Mouse (Mus musculus) hindbrain, embryonic 11.5 days (tissue): ENCODE measurements at regions not wholly inside any gene's neighbourhood (a gene's known extent, or its start where the extent isn't known, plus 50 kb on each side); places are given as distances from the start of the nearest gene placed in this dataset.

Experiments used
- ATAC-seq: fragments of 200-750 bp; cut with Nextera tagmentation; 2 replicates; pipeline ENCODE4 v1.8.0; 2017; ENCODE audit warnings: mild to moderate bottlenecking, moderate TSS enrichment, moderate library complexity; ENCODE audit not compliant: low FRiP score
- DNase-seq: peaks from one replicate; pipeline ENCODE4 v3.0.0-alpha.2; 2015; ENCODE audit warnings: low spot score
- H3K27ac ChIP-seq: fragments of 300-500 bp; sonication (generic); 2 replicates; pipeline ENCODE4 v1.5.1; 2014; ENCODE audit warnings: mild to moderate bottlenecking, low read depth, low read length
- H3K27me3 ChIP-seq: fragments of 300-500 bp; sonication (generic); 2 replicates; pipeline ENCODE4 v1.6.1; 2014; ENCODE audit warnings: mild to moderate bottlenecking, low read length, moderate library complexity, mixed read lengths; ENCODE audit not compliant: control insufficient read depth, insufficient read depth
- H3K36me3 ChIP-seq: fragments of 300-500 bp; sonication (generic); 2 replicates; pipeline ENCODE4 v1.6.1; 2014; ENCODE audit warnings: mild to moderate bottlenecking, low read length, moderate library complexity, mixed read lengths; ENCODE audit not compliant: control insufficient read depth, insufficient read depth
- H3K4me1 ChIP-seq: fragments of 300-500 bp; sonication (generic); replicated peaks from 2 replicates; pipeline ENCODE4 v1.6.1; 2014; ENCODE audit warnings: low read length, mixed read lengths; ENCODE audit not compliant: control insufficient read depth, insufficient read depth
- H3K4me2 ChIP-seq: fragments of 300-500 bp; sonication (generic); replicated peaks from 2 replicates; pipeline ENCODE4 v1.6.1; 2014; ENCODE audit warnings: mild to moderate bottlenecking, low read depth, low read length
- H3K4me3 ChIP-seq: fragments of 300-500 bp; sonication (generic); 2 replicates; pipeline ENCODE4 v1.5.1; 2014; ENCODE audit warnings: low read depth, low read length
- H3K9ac ChIP-seq: fragments of 300-500 bp; sonication (generic); 2 replicates; pipeline ENCODE4 v1.6.1; 2014; ENCODE audit warnings: low read depth, low read length
- H3K9me3 ChIP-seq: fragments of 300-500 bp; sonication (generic); 2 replicates; pipeline ENCODE4 v1.6.1; 2016; ENCODE audit warnings: low read length; ENCODE audit not compliant: control insufficient read depth
- WGBS: fragments of 180-500 bp; shearing (Covaris S2); extraction: QIAGEN DNeasy Blood & Tissue Kit; methylation state at CpG from one replicate; pipeline ENCODE4 v1.1.7; 2014; 5-methylcytosine and 5-hydroxymethylcytosine counted together

DNA sequence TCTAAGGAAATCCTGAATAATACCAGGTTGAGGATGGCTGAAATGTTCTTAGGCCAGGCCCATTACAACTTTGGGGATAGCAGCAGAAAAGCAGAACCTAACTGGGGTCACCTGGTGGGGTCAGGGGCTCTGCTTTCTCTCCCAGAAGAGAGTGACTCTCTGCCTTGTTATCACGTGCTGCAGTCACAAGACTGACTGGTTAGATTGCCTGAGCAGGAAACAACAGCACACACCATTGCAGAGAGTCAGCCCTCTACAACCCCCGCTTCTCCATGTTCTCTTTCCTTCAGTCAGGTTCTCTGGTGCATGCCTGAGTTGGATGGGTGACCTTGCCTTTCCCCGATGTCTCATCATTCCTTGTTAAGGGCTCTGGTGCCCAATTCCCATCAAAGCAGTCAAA lies 91.2 kb upstream of the Hsd17b12 start:
- DNase-seq, result no peak
- Histone ChIP-seq H3K4me2 (no peak overlapping the region), H3K9me3 (no peaks in the 10 kb centered on the region), H3K4me3 (no peak overlapping the region), H3K27me3 (peaks cover 29% of the 10 kb centered on the region), H3K4me1 (no peaks in the 10 kb centered on the region; the same call in none of the 2 replicates), H3K36me3 (no peaks in the 10 kb centered on the region), H3K9ac (no peak overlapping the region), H3K27ac (no peak overlapping the region)
- 70% methylated on average over 3 of the region's 3 CpGs for WGBS
- no peak for ATAC-seq

DNA sequence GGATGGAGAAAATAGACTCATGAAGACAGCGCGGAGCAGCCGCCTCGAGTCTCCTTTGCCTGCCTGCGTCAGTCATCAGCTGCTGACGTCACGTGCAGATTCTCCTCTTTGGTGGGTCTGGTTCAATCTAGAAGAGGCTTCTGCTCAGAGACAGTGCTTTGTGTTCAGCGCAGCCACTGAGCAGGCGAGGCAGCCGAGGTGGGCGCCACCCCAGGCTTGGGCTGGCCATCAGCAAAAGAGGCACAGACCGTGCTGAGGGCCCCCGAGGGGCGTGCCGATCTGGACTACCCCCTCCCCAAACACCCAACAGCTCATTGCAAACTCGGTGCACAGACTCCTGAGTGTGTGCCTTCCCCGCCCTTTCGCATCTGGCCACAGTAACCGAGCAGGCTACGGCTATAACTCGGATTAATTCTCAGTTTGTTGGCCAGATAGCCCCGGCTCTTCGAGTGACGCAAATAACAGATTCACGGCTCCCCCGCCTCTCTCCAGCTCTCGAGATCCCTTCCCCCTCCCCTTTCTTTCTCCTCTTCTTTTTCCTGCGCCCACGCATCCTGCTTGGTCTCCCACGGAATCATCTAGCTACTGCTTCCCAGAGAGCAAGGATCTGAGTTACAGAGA lies 89.2 kb upstream of the Hsd17b12 start:
- H3K4me2 ChIP-seq, result peak overlapping the region; percentile 74
- WGBS, result under 1% methylated on average over 30 of the region's 30 CpGs
- H3K4me3 ChIP-seq, result peak overlapping the region; percentile 30
- no peaks in the 10 kb centered on the region for H3K36me3 ChIP-seq
- H3K27me3 ChIP-seq, result peaks cover 49% of the 10 kb centered on the region
- H3K9ac ChIP-seq, result peak overlapping the region; percentile 50
- H3K4me1 ChIP-seq, result peaks cover 5% of the 10 kb centered on the region
- H3K9me3 ChIP-seq, result no peaks in the 10 kb centered on the region
- ATAC-seq (peak; percentile 78), DNase-seq (peak; percentile 78)
- H3K27ac ChIP-seq, result peak overlapping the region; percentile 77

DNA sequence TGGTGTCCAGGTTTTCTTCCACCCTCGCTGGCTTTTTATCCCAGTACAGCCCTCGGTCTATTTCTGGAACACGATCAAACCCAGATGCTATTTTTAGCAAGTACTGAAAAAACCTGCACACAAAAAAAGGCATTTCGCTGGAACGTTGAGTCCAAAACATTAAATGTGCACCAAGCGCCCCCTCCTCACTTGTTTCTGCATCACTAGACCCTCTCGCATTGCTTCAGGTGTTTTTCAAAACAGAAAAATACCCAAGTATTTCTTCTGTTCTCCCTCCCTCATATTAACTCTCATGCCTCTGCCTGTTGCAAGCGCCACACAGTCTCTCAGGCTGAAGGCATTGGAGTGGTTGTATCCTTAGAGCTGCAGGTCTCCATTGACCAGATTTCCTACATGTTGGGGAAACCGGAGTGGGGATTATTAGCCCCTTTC lies 88.4 kb upstream of the Hsd17b12 start:
- H3K9ac ChIP-seq, result no peak overlapping the region

DNA sequence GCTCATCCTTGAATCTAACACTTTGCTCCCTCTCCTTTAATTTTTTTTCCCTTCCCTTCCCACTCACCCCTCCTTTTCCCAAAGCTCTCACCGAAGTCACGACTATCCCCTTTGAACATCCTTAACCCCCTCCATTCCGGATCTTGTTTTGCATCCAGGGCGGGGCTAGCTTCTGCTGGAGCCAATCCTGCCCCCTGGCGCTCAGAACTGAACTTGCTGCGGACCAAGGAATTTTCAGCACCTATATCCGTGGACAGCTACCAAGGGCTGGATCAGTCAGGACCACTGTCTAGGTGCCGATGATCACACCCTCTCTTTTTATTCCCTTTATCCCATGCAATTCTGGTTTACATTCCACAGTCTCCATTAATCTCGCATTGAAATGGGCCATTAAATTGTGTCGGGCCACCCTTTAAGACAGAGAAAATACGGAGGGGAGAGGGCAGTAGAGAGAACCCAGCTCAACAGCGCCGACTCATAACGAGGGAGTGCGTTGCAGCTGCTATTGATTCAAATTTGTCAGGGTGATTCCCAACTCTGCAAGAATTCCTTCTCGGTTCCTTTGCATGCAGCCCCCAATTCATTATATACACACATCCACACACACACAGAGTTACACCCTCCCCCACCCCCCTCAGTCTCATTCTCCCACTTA lies 87.7 kb upstream of the Hsd17b12 start:
- Histone ChIP-seq H3K9me3 (no peaks in the 10 kb centered on the region), H3K9ac (no peak overlapping the region), H3K36me3 (no peaks in the 10 kb centered on the region), H3K27ac (no peak overlapping the region), H3K4me1 (peaks cover 6% of the 10 kb centered on the region), H3K4me2 (peak overlapping the region; percentile 24), H3K27me3 (peaks cover 62% of the 10 kb centered on the region), H3K4me3 (peak overlapping the region; percentile 16)
- DNase-seq (peak; percentile 90), ATAC-seq (peak; percentile 43)
- WGBS, result 2% methylated on average over 16 of the region's 16 CpGs

More for the DNA sequence above, 88.4 kb upstream of the Hsd17b12 start:
- Histone ChIP-seq H3K4me3 (peak overlapping the region; percentile 30; the same call in 1 of the 2 replicates), H3K27me3 (peaks cover 56% of the 10 kb centered on the region), H3K4me1 (peaks cover 5% of the 10 kb centered on the region), H3K4me2 (peak overlapping the region; percentile 74), H3K36me3 (no peaks in the 10 kb centered on the region), H3K9me3 (no peaks in the 10 kb centered on the region), H3K27ac (no peak overlapping the region)
- WGBS, result 41% methylated on average over 9 of the region's 9 CpGs
- ATAC-seq (no peak), DNase-seq (no peak)

DNA sequence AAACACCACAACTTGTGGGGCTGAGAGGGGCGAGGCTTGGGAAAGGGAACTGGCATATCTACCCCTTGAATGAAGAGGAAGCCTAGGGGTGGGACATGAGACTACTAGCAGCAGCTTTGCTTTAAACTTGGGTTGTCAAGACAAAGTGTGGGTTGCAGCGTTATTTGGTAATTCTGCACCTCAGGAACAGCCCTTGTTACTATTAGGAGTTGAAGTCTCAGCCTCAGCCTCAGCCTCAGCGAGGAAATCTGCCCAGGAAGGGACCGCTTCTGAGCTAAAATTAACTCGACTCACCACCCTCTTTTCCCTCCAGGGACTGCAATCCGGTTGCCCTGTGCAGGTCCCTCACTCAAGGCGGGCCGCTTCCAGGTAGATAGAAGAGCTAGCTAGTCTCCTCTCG lies 86.4 kb upstream of the Hsd17b12 start:
- Histone ChIP-seq H3K9me3 (no peaks in the 10 kb centered on the region), H3K27me3 (peaks cover 75% of the 10 kb centered on the region), H3K4me2 (no peak overlapping the region), H3K4me3 (no peak overlapping the region), H3K27ac (no peak overlapping the region), H3K9ac (no peak overlapping the region), H3K36me3 (no peaks in the 10 kb centered on the region), H3K4me1 (peaks cover 8% of the 10 kb centered on the region)
- DNase-seq, result peak; percentile 30
- no peak for ATAC-seq
- under 1% methylated on average over 9 of the region's 9 CpGs for WGBS

DNA sequence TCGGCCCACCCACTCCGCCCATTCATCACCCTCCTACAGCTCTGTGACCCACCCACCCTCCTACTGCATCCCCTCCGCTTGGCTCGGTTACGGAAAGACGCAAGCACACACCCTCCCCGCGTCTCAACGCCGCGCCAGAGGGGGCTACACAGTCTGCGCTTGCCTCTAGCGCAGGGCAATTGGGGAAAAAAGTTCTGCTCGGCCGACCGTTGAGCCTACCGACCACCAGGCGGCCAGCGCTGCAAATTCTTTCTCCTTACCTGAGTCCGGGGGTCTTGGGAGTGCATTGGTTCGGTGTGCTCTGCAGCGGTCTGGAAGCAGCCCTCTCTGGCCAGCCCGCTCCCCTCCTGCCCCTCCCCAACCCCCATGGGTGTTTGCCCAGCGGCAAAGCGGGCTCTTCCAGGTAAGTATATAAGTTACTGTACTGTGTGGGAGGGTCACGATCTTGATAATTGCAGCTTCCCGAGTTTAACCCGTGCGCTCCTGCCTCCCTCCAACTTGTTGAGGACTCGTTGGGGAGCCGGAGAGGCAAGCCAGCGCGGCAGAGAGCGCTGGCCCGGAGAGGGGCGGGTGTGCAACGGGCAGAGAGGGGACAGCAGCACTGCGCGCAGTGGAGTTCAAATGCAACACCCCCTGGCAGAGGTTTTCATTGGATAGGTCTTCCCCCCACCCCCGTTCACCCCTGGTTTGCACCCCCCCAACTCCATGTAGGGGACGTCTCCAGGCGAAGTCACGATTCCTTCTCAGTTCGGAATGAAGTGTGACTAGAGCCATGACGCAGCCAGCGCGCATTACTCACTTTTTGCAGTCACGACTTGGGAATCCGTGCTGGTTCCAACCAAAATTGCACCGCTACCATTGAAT lies 85.5 kb upstream of the Hsd17b12 start:
- Histone ChIP-seq H3K4me3 (peak overlapping the region; percentile 21), H3K9ac (no peak overlapping the region), H3K4me2 (peak overlapping the region; percentile 38), H3K4me1 (peaks cover 8% of the 10 kb centered on the region), H3K27me3 (peaks cover 83% of the 10 kb centered on the region), H3K9me3 (no peaks in the 10 kb centered on the region), H3K36me3 (no peaks in the 10 kb centered on the region), H3K27ac (no peak overlapping the region)
- DNase-seq, result peak; percentile 55
- 0 out of 2 replicates have a peak, but pooled peaks have one; percentile 13 for ATAC-seq
- WGBS, result under 1% methylated on average over 50 of the region's 50 CpGs

DNA sequence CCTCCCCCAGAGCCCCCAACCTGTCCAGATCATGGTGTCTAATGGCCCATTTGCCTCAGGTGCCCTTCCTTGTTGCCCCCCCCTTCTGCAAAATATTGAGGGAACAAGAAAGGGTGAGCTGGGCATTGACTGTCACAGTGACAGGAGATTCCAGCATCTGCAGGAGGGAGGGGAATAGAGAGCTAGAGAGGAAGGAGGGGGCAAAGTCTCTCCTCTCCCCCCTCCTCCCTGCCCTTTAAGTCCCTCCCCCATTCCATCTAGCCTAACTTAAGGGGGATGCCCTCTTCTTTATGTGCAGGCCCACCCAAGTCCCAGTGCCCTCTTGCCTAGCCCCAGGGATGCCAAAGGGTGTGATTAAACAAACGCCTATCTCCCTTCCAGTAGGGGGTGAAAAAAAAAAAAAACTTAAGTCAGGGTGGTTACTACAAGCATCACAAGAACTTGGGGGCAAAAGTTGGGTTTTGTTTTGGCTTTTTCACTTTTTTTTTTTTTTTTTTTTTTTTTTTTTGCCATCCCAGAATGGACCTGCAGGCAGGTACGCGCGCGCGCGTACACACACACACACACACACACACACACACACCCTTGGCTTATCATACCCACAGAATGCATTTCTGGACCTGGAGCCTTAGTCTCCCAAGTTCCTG lies 84.8 kb upstream of the Hsd17b12 start:
- no peak overlapping the region for H3K27ac ChIP-seq
- H3K36me3 ChIP-seq, result no peaks in the 10 kb centered on the region
- peaks cover 8% of the 10 kb centered on the region for H3K4me1 ChIP-seq
- DNase-seq (peak; percentile 27), ATAC-seq (no peak)
- H3K9me3 ChIP-seq, result no peaks in the 10 kb centered on the region
- 2% methylated on average over 7 of the region's 7 CpGs for WGBS
- H3K4me2 ChIP-seq, result peak overlapping the region; percentile 38
- peaks cover 80% of the 10 kb centered on the region for H3K27me3 ChIP-seq
- no peak overlapping the region for H3K9ac ChIP-seq
- H3K4me3 ChIP-seq, result peak overlapping the region; percentile 21

DNA sequence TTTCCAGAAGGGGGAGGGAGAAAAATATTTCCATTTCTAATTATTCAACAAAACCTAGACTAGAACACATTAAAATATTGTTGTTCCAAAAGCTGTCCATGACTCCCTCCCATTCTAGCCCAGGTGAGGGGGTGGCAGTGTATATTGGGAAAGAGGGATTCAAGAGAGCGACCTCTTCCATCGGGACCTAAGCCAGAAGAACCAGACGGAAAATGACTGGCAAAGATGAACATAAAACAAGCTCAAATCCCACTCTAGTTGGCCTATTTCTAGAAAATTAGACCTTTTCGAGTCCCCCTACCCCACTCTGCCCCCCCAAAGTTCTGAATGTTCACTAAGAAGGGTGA lies 84.3 kb upstream of the Hsd17b12 start:
- ATAC-seq (no peak), DNase-seq (peak; percentile 25)
- no peak overlapping the region for H3K9ac ChIP-seq
- H3K27ac ChIP-seq, result no peak overlapping the region
- H3K4me1 ChIP-seq, result peaks cover 8% of the 10 kb centered on the region
- WGBS, result 1% methylated on average over 4 of the region's 4 CpGs
- H3K4me2 ChIP-seq, result peak overlapping the region; percentile 65; the same call in 1 of the 2 replicates
- no peaks in the 10 kb centered on the region for H3K36me3 ChIP-seq
- peaks cover 81% of the 10 kb centered on the region for H3K27me3 ChIP-seq
- H3K4me3 ChIP-seq, result peak overlapping the region; percentile 29; the same call in 1 of the 2 replicates
- H3K9me3 ChIP-seq, result no peaks in the 10 kb centered on the region
